8 mouse cellular contexts compared by ENCODE assay signal in the genomic region with DNA sequence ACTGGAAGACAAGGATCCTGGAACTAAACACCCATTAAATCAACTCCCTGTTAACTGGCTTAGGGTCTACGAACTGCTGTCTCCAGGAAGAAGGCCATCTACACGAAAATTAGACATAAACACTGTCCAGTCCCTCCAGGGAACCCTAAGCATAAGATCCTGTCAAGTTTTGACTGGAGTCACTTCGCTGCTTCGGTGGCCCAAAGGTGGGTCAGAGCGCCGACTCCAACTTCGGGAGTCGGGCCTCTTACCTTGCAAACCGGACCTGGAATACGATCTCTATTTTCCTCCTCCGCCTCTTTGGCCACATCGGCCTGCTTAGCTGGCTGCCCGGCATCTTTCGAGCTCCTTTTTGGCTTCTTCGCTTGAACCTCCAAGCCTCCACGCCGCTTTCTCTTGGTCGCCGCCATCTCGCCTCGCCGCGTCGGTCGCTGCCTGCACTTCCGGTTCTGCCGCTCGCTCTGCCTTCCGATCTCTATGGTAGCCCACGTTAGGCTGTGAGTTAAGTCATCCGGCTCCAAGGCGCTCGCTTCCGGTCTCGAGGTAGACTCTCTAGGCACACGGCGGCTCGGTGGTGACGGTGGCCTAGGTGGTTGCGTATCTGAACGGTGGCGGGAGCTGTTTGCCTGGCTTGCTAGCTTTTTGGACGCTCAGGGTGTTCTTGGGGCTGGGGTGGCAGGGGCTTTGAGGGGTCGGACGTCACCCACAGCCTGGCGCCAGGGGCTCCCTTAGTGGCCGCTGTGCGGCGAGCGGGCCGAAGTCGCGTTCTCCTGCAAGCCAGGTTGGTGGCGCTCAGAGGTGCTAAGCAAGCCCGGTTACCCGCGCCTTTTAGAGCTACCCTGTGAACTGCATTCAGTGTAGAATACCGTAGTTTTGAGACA. TPM values are rescaled to one million over a fixed set of nuclear protein-coding genes. Genes with fewer than 3 reads are reported as not detected.
DNase-seq lines count a peak whose midpoint lies in the region; ATAC-seq and TF ChIP-seq lines count a peak whose summit lies in the region.

Gene Brix1, minus strand, starts transcription at position 464 of the 881 bp plus-strand sequence.
Gene Rad1, plus strand, starts transcription at position 535 of the 881 bp plus-strand sequence.

- H3K36me3 ChIP-seq in E14TG2a.4 (ENCODE audit: insufficient read depth, low read length): peaks cover 70% of the 10 kb centered on the region
- peaks cover 30% of the 10 kb centered on the region for H3K36me3 ChIP-seq in forebrain, embryonic 12.5 days (replicated peaks)
- peaks cover 34% of the 10 kb centered on the region for H3K36me3 ChIP-seq in heart, postnatal 0 days (replicated peaks; ENCODE audit: control insufficient read depth, insufficient read depth, low read length)
- peaks cover 19% of the 10 kb centered on the region for H3K36me3 ChIP-seq in liver, embryonic 16.5 days (ENCODE audit: control insufficient read depth, insufficient read depth)
- peaks cover 34% of the 10 kb centered on the region for H3K36me3 ChIP-seq in neural tube, embryonic 13.5 days
- H3K36me3 ChIP-seq in testis, adult 2 months (ENCODE audit: control insufficient read depth, insufficient read depth, low read length): no peaks in the 10 kb centered on the region; the same call in 1 of the 2 replicates

- ATAC-seq in forebrain, embryonic 12.5 days (ENCODE audit: low FRiP score): peak; percentile 99
- ATAC-seq in heart, postnatal 0 days (ENCODE audit: insufficient read depth, low read depth): peak; percentile 100
- peak; percentile 99 for ATAC-seq in liver, embryonic 16.5 days (ENCODE audit: low read depth)
- peak; percentile 100 for ATAC-seq in neural tube, embryonic 13.5 days (ENCODE audit: low read depth)

- peak within 1 kb of the TSS; percentile 99 for H3K4me3 ChIP-seq in E14TG2a.4 (replicated peaks; ENCODE audit: low read length)
- peak within 1 kb of the TSS; percentile 83 for H3K4me3 ChIP-seq in forebrain, embryonic 12.5 days (replicated peaks)
- peak within 1 kb of the TSS; percentile 98 for H3K4me3 ChIP-seq in heart, postnatal 0 days (ENCODE audit: low read depth, low read length)
- H3K4me3 ChIP-seq in liver, embryonic 16.5 days (ENCODE audit: low read depth, low read length): peak within 1 kb of the TSS; percentile 87
- peak within 1 kb of the TSS; percentile 83 for H3K4me3 ChIP-seq in neural tube, embryonic 13.5 days
- peak within 1 kb of the TSS; percentile 96 for H3K4me3 ChIP-seq in testis, adult 2 months (ENCODE audit: control insufficient read depth, low read depth, low read length)

- no peak for TF ChIP-seq CTCF in E14TG2a.4 (conservative IDR thresholded peaks at IDR 0.05; ENCODE audit: low read length)
- no peak for TF ChIP-seq CTCF in heart, postnatal 0 days (IDR thresholded peaks at IDR 0.05; ENCODE audit: low read depth)
- 0 out of 2 replicates have a peak, but pooled peaks have one; percentile 15 for TF ChIP-seq CTCF in testis, adult 2 months (IDR thresholded peaks at IDR 0.05; ENCODE audit: control insufficient read depth, insufficient read depth, insufficient replicate concordance, low read depth, low read length)

- DNase-seq in c-Kit-positive CD71-positive TER-119-positive erythroid progenitor cells, embryonic 14.5 days (ENCODE audit: low spot score): peak; percentile 92
- DNase-seq in heart, postnatal 0 days (ENCODE audit: low spot score): peak; percentile 96
- peak; percentile 94 to 96 for DNase-seq in kidney, postnatal 4 days

- TF ChIP-seq POLR2A in testis, adult 2 months (IDR thresholded peaks at IDR 0.05; ENCODE audit: control insufficient read depth, low read depth, low read length): peak; percentile 97

- peak within 1 kb of the TSS; percentile 76 for H3K4me2 ChIP-seq in forebrain, embryonic 12.5 days
- peak within 1 kb of the TSS; percentile 83 for H3K4me2 ChIP-seq in heart, postnatal 0 days (ENCODE audit: low read depth, low read length)
- peak within 1 kb of the TSS; percentile 87 for H3K4me2 ChIP-seq in liver, embryonic 16.5 days (ENCODE audit: low read depth, low read length)
- H3K4me2 ChIP-seq in neural tube, embryonic 13.5 days: peak within 1 kb of the TSS; percentile 86

- peak within 1 kb of the TSS; percentile 73 for H3K27ac ChIP-seq in forebrain, embryonic 12.5 days
- peak within 1 kb of the TSS; percentile 73 for H3K27ac ChIP-seq in heart, postnatal 0 days (ENCODE audit: low read depth)
- peak within 1 kb of the TSS; percentile 70 for H3K27ac ChIP-seq in liver, embryonic 16.5 days (ENCODE audit: low read length)
- peak within 1 kb of the TSS; percentile 83 for H3K27ac ChIP-seq in neural tube, embryonic 13.5 days (replicated peaks)
- H3K27ac ChIP-seq in testis, adult 2 months (ENCODE audit: control insufficient read depth, insufficient read depth, low read depth, low read length): peak within 1 kb of the TSS; percentile 24

- no peaks in the 10 kb centered on the region for H3K9me3 ChIP-seq in E14TG2a.4 (ENCODE audit: low read length)
- H3K9me3 ChIP-seq in forebrain, embryonic 12.5 days: no peaks in the 10 kb centered on the region
- H3K9me3 ChIP-seq in heart, postnatal 0 days (replicated peaks; ENCODE audit: control insufficient read depth, low read length): no peaks in the 10 kb centered on the region
- no peaks in the 10 kb centered on the region for H3K9me3 ChIP-seq in liver, embryonic 16.5 days (replicated peaks; ENCODE audit: control insufficient read depth, low read length)
- no peaks in the 10 kb centered on the region for H3K9me3 ChIP-seq in neural tube, embryonic 13.5 days

- under 1% methylated on average over 58 of the region's 58 CpGs for whole genome bisulfite sequencing in forebrain, embryonic 12.5 days
- WGBS in heart, postnatal 0 days: 0% methylated on average over 58 of the region's 58 CpGs
- WGBS in liver, embryonic 16.5 days (ENCODE audit: insufficient replicate concordance): under 1% methylated on average over 58 of the region's 58 CpGs
- WGBS in neural tube, embryonic 13.5 days: under 1% methylated on average over 58 of the region's 58 CpGs

- no peaks in the 10 kb centered on the region for H3K27me3 ChIP-seq in E14TG2a.4 (ENCODE audit: insufficient read depth, low read length)
- H3K27me3 ChIP-seq in forebrain, embryonic 12.5 days: no peaks in the 10 kb centered on the region
- no peaks in the 10 kb centered on the region for H3K27me3 ChIP-seq in heart, postnatal 0 days (ENCODE audit: control insufficient read depth, insufficient read depth, low read length)
- H3K27me3 ChIP-seq in liver, embryonic 16.5 days (ENCODE audit: control insufficient read depth, insufficient read depth, low read depth, low read length): no peaks in the 10 kb centered on the region
- H3K27me3 ChIP-seq in neural tube, embryonic 13.5 days: no peaks in the 10 kb centered on the region
- H3K27me3 ChIP-seq in testis, adult 2 months (ENCODE audit: control insufficient read depth, insufficient read depth, low read length): no peaks in the 10 kb centered on the region

- H3K4me1 ChIP-seq in E14TG2a.4 (replicated peaks; ENCODE audit: low read depth, low read length): peaks cover 71% of the 10 kb centered on the region
- H3K4me1 ChIP-seq in forebrain, embryonic 12.5 days: peaks cover 20% of the 10 kb centered on the region
- peaks cover 17% of the 10 kb centered on the region for H3K4me1 ChIP-seq in heart, postnatal 0 days (ENCODE audit: control insufficient read depth, insufficient read depth)
- H3K4me1 ChIP-seq in liver, embryonic 16.5 days (ENCODE audit: control insufficient read depth, low read depth, low read length): peaks cover 10% of the 10 kb centered on the region
- H3K4me1 ChIP-seq in neural tube, embryonic 13.5 days (replicated peaks): peaks cover 25% of the 10 kb centered on the region
- no peaks in the 10 kb centered on the region for H3K4me1 ChIP-seq in testis, adult 2 months (ENCODE audit: control insufficient read depth, insufficient read depth, low read length)

- peak within 1 kb of the TSS; percentile 79 for H3K9ac ChIP-seq in forebrain, embryonic 12.5 days
- H3K9ac ChIP-seq in heart, postnatal 0 days (replicated peaks; ENCODE audit: low read depth, low read length): peak within 1 kb of the TSS; percentile 85
- peak within 1 kb of the TSS; percentile 87 for H3K9ac ChIP-seq in liver, embryonic 16.5 days (ENCODE audit: low read depth, low read length)
- peak within 1 kb of the TSS; percentile 86 for H3K9ac ChIP-seq in neural tube, embryonic 13.5 days

- no peak for TF ChIP-seq EP300 in heart, postnatal 0 days (IDR thresholded peaks at IDR 0.05; ENCODE audit: low read depth)

RNA-seq across cellular contexts. Expression of gene Brix1, which starts in this region (rescaled TPM):
- 128 TPM in 2 replicates for polyA plus RNA-seq in forebrain, embryonic 12.5 days (2016; fragmentation: Nextera tagmentation; extraction: Ambion mirVana)
- total RNA-seq in heart, postnatal 0 days (2014; rRNA removed; ENCODE audit: low replicate concordance): 5.6 and 7.5 TPM in 2 replicates
- polyA plus RNA-seq in heart, postnatal 0 days (2015; fragmentation: Nextera tagmentation; extraction: Ambion mirVana): 53.5 and 56.8 TPM in 2 replicates
- 40.0 and 47.7 TPM in 2 replicates for polyA plus RNA-seq in liver, embryonic 16.5 days (2015; fragmentation: Nextera tagmentation; extraction: Ambion mirVana)
- 69.6 and 77.6 TPM in 2 replicates for polyA plus RNA-seq in neural tube, embryonic 13.5 days (2015; fragmentation: Nextera tagmentation; extraction: Ambion mirVana)
- 3.2 and 4.1 TPM in 2 replicates for polyA plus RNA-seq in testis, adult 2 months (2012; rRNA removed)

RNA-seq across cellular contexts. Expression of gene Rad1, which starts in this region (rescaled TPM):
- 40.4 and 42.9 TPM in 2 replicates for polyA plus RNA-seq in forebrain, embryonic 12.5 days (2016; fragmentation: Nextera tagmentation; extraction: Ambion mirVana)
- total RNA-seq in heart, postnatal 0 days (2014; rRNA removed; ENCODE audit: low replicate concordance): 6.0 and 10.9 TPM in 2 replicates
- polyA plus RNA-seq in heart, postnatal 0 days (2015; fragmentation: Nextera tagmentation; extraction: Ambion mirVana): 13.3 and 13.8 TPM in 2 replicates
- polyA plus RNA-seq in liver, embryonic 16.5 days (2015; fragmentation: Nextera tagmentation; extraction: Ambion mirVana): 11.1 and 12.2 TPM in 2 replicates
- 30.3 and 32.5 TPM in 2 replicates for polyA plus RNA-seq in neural tube, embryonic 13.5 days (2015; fragmentation: Nextera tagmentation; extraction: Ambion mirVana)
- 9.2 and 10.6 TPM in 2 replicates for polyA plus RNA-seq in testis, adult 2 months (2012; rRNA removed)

Comparison
In these comparisons a context has a peak if more than half of its experiments do, and no peak if none do; other contexts are left out.
1. Peak in every context shown above with its lines: DNase-seq, ATAC-seq, H3K4me3 ChIP-seq and H3K27ac ChIP-seq.
2. H3K27ac ChIP-seq: peak in every context shown above with its lines; median percentile 83 in neural tube, embryonic 13.5 days; 73 in forebrain, embryonic 12.5 days; 73 in heart, postnatal 0 days; 70 in liver, embryonic 16.5 days; 24 in testis, adult 2 months.